In the genomic region with DNA sequence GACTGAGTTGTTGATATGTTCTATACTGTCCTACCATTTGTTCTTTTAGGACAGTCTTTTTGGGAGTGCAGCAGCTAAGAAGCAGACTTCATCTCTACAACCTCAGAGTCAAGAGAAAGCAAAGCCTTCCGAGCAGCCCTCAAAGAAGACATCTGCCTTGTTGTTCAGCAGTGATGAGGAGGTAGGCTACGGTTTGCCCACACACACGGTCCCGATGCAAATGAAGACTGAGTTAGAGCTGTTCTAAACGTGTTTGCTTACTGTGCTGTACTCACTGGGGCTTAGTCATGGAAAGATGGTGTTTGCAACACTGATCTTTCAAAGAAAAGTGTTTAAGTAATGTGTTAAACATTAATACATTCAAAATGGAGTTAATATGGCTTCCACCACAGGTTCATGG, we compare ENCODE assay signal across 13 mouse cellular contexts.
"Had no signal": no experiment of that assay in that cellular context is flagged by ENCODE, and none has a peak within 500 bp of the region (broad histone marks: within the 10 kb centered on the region; RNA-seq: fewer than 3 reads in every experiment).

No protein-coding gene starts in this region.

- DNase-seq: forebrain, postnatal 0 days; gastrocnemius, postnatal 14 days; gastrocnemius, postnatal 36 days; heart, adult 18-20 months; heart, postnatal 10 days; heart, postnatal 4 days; kidney, adult 18-20 months; kidney, adult 8-10 months; kidney, postnatal 10 days; kidney, postnatal 25 days; kidney, postnatal 4 days; liver; liver, embryonic 13.5 days had no signal
